Mouse (Mus musculus): ENCODE measurements at regions not wholly inside any gene's neighbourhood (a gene's known extent, or its start where the extent isn't known, plus 50 kb on each side); places are given as distances from the start of the nearest gene placed in this dataset.

GRCm38 (mm10) chr8:127856351-127857135, 501.9 kb upstream of the Nrp1 start:
- no peak for TF ChIP-seq POLR2A (IDR thresholded peaks at IDR 0.05; ENCODE audit: extremely low read depth, insufficient read depth, low read length)
- TF ChIP-seq CTCF (IDR thresholded peaks at IDR 0.05; ENCODE audit: extremely low read depth, insufficient read depth, low read length): no peak

All from cortical plate, adult 2 months (tissue).